Mouse (Mus musculus): ENCODE results near the gene Hmcn2.

Gene Hmcn2

DNA sequence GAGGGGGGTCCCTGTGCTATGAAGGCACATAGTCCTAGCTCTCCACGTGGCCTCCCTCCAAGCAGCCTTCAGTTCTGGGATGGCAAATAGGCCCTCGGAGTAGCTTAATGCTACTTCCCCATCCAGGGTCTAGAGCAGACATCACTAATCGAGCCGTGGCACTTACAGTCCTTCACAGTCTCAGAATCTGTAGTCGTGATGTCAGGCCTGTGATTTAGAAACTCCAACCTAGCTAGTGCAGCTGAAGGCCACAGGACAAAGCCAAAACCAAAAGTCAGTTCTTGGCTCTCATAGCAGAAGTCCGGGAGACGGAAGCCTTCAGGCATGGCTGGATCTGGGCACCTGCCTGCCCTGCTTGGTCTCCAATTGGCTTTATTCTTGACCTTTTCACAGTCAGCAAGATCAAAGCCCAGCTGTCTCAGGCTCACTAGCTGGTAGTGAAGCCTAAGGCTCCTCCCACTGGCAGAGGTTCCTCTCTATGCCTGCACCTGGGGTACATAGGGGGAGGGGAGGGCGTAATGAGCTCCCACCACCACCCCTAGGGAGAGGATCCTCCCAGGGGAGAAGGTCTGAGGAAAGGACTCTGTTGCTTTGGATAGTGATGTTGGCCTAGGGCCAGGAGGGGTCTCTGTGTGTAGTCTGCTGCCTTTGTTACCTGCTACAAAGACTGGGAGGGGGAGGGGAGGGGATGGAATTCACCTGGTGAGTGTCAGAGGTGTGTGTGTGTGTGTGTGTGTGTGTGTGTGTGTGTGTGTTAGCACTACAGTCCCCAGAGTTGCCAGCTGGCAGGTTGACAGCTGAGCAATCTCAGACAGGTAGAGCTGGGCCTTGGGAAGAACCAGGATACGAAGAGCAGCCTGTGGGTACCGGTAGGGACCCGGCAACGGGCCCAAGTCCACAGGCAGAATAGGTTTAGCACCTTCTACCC is 163.3 kb downstream of the Hmcn2 start:
- DNase-seq (ENCODE audit: low spot score in 2 of 2), result no peak

DNA sequence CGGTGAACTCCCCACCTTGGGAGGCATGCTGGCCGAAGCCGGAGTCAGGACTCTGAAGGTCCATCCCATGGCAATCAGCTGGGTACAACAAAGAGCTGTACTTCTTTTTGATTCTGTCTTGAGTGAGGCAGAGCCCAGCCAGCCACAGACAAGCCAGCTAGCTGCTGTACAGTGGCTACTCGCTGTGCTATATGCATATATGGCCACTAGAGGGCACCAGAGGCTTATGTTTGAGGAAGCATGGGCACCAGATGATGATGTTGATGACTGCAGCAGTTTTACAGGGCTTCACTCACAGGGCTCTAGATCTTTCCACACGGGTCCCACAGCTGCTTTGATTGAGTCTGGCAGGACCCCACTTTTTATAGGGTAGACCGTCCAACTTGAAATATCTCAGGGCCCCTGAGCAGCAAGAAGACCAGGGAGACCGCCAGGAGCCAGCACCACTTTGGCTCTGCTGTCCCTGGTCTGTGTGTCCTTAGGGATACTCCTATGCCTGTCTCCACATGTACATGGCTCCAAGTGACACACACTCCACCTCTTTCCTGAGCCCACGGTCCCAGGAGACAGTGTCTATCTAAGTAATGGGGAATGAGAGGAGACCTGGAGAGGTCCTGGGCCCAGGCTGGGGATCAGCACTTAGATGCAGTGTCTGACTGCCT is 168.8 kb downstream of the Hmcn2 start:
- DNase-seq (ENCODE audit: low spot score in 2 of 2), result peak; percentile 70 to 83

DNA sequence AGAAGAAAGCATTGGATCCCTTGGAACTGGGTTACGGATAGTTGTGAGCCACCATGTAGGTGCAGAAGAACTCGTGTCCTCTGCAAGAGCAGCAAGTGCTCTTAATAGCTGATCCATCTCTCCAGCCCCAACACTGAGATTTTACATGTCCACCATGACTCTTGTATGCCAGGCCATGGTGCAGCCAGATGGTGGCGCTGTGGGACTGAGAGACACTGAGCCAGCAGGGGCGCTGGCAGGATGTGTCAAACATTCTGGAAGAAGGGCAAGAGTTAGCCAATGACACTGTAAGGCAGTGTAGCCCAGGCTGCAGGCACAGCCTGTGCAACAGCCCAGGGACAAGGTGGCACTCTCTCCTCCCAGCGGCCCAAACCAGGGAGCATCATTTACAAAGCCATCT is 170.0 kb downstream of the Hmcn2 start:
- peak; percentile 55 to 78 for DNase-seq (ENCODE audit: low spot score in 2 of 2)

DNA sequence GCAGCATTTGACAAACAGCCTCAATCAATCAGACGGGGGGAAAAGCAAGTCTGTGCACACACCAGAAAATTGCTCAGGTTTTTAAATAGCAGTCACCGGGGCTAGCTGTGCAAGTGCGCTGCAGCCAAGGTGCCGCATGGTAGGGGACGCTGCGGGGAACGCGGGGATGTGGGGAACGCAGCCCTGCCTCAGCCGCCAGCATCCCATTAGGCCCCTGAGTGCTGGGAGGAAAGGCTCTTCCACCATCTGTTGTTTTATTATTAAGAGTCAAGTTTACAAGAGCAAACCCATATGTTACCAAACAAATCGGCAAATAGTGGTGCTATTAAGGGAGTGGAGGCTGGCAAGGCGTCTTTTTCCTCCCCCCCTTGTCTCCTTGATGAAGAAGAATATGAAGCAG is 175.0 kb downstream of the Hmcn2 start:
- no peak for DNase-seq (ENCODE audit: low spot score in 2 of 2)

DNA sequence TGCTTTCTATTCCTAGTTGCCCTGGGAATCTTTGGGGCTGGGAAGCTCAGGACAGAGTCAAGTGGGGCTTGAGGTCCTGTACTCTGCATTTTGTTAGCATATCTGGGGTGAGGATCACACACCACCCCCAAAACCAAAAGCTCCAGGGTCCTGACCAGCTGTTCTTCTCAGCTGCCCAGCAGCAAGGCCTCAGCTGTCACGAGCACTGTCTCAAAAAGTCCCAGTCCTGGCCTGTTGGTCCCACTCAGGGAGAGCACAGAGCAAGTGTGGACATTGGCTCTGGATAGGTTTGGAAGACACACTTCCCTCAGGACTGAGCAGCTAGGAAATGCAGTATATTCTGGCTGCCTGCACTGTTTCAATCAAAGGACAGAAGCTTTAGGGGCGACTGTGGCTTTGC is 176.3 kb downstream of the Hmcn2 start:
- DNase-seq (ENCODE audit: low spot score in 2 of 2), result no peak

DNA sequence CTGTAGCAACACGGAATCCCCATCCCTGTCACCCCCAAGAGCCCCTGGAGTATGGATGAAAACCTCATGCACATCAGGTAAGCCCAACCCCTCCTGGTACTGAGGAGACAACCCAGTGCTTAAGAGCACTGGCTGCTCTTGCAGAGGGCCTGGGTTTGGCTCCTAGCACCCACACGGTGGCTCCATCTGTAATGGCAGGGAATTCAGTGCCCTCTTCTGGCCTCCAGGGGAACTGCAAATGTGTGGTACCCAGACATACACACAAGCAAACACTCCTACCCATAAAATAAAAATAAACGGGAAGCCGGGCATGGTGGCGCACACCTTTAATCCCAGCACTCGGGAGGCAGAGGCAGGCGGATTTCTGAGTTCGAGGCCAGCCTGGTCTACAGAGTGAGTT is 178.1 kb downstream of the Hmcn2 start:
- no peak for DNase-seq (ENCODE audit: low spot score in 2 of 2)

DNA sequence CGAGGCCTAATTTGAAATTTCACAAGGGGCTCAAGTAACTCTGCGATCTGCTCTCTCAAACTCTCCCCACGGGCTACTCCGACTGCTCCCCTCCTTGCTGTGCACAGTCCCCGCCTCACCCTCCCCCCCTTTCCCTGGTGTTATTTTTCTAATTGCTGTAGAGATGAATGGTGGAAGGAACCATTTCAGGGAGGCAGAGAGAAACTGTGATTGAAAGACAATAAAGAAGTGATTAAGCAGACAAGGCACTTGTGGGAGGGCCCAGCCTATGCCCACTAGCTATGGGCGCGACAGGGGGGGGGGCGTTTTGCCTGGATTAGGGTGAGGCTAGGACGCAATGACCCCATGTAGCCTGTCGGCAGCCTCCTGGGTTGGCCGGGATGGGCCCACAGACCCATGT is 179.0 kb downstream of the Hmcn2 start:
- DNase-seq (ENCODE audit: low spot score in 2 of 2), result no peak

DNA sequence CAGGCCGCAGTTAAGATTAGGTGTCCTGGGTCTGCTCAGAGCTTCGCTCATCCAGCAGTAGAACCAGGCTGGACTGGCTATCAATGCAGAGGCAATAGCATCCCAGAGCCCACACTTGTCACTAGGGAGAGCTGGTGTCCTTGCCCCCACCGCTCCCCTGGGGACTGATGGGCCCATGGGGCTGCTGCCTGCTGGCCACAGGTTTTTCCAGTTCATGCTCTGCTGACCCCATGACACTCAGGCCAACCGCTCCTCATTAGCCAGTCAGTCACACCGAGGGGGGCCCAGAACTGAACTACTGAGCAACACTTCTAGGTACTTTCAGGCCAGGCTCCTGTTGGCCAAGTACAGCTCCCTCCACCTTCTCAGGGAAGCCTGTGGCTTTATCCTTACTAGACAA is 180.1 kb downstream of the Hmcn2 start:
- DNase-seq (ENCODE audit: low spot score in 2 of 2), result no peak

DNA sequence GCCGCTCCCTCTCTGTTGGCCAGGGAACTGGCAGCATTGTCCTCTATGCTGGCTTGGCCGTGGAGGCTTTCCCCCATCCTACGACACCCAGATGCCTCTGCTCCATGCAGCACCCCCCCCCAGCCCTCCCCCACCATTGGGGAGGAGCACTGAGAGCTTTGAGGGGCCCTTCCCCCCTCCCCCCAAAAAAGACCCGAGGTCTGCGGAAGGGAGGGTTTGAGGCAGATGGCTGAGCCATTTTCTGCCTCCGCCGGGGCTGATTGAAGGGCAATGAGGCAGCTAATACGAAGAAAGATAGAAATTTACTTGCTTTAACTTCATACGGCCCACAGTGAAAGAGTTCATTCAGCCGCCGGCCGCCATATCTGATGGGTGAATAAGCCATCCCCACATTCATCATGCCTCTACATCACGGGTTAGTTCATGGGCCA is 180.8 kb downstream of the Hmcn2 start:
- DNase-seq (ENCODE audit: low spot score in 2 of 2), result no peak

DNA sequence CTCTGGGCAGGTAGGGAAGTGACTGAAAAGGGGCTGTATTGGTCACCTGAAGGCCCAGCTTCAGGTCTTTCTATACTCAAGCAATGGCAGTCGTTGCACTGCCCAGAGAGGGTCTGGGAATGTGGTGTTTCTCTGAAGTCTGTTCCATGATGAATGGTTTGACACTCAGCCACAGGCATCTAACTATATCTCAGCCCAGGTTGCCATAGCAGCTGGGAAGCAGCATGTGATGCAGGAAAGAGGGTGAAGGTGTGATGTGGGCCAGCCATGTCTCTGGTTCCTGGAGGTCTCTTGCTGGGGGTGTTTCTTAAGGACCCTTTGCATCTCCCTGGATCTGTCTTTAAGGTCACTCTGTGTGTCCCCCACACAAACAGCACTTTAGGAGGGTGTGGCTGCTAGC is 181.9 kb downstream of the Hmcn2 start:
- DNase-seq (ENCODE audit: low spot score in 2 of 2), result no peak

DNA sequence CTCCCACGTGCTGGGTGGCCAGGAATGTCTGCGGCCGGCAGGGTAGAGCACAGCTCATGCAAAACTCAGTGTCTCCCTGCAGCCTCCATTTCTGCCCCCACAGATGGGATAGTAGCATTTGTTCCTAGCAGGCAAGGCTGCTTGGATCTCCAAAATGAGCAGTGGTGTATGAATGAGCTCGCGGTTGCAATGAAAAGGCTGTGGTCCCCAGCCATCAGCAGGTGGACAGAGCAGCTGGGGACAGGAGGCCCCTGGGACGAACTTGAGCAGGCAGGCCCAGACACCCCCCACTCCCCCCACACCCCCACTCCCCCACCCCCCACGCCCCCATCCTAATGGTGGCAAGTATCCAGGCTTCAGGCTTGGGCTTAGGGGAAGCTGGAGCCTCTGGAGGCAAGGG is 182.9 kb downstream of the Hmcn2 start:
- no peak for DNase-seq (ENCODE audit: low spot score in 2 of 2)

DNA sequence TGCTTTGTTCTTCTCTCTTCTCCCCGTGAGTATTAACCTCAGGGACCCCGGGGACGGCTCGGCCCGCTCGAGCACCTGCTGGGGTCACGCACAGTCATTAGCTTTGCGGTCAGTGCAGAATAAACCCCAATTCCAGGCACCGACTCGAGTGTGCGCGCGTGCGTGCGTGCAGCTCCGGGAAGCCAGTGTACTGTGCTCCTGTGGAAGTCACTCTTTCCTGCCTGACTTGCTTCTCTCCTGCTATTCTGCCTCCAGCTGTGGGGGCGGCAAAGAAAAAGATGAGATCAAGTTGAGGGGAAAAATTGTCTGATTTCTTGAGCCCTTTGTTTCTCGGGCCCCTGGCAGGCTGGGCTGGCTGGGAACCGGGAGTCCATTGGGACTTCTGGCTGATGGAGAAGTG is 183.4 kb downstream of the Hmcn2 start:
- DNase-seq (ENCODE audit: low spot score in 2 of 2), result no peak

DNA sequence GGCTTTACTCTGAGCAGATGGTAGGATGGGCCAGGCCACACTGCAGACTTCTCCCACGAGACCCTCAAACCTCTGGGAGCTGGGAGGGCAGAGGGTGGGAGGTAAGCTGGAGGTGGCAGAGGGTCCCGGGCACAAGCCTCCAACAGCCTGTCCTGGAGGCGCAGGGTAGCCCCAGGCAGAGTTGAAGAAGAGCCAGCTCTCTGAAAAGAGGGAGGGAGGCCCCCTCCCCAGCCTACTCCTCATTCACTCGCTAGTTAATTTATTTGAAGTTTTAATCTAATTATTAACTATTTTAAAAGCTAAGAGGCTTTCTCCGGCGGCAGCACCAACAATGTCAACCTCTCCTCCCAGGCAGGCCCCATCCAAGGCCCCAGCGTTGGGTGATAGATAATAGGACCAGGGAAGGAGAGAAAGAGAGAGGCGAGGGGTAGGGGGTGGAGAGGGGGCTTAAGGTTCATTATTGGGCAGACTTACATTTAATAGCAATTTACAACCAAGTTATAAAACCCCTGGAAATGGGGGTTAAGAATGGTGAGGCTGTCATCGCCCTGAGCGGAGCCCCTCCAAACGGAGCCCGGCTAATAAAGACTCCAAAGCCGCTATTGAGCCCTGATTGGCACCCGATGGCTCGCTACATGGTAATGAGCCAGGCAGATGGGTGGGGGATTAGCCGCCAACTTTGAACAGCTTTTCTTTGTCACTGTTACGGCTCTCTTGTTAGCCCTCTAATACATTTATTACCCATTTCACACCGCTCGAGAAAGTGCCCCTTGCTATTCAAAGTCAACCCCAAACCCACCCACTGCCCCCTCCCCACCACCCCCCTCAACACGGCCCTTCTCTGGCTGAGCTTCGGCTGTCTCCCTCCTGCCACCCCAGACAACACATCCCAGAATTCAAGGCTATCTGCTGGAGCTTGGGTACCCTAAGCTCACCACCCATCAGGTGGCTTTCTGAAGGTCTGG is 185.4 kb downstream of the Hmcn2 start:
- DNase-seq (ENCODE audit: low spot score in 2 of 2), result no peak

DNA sequence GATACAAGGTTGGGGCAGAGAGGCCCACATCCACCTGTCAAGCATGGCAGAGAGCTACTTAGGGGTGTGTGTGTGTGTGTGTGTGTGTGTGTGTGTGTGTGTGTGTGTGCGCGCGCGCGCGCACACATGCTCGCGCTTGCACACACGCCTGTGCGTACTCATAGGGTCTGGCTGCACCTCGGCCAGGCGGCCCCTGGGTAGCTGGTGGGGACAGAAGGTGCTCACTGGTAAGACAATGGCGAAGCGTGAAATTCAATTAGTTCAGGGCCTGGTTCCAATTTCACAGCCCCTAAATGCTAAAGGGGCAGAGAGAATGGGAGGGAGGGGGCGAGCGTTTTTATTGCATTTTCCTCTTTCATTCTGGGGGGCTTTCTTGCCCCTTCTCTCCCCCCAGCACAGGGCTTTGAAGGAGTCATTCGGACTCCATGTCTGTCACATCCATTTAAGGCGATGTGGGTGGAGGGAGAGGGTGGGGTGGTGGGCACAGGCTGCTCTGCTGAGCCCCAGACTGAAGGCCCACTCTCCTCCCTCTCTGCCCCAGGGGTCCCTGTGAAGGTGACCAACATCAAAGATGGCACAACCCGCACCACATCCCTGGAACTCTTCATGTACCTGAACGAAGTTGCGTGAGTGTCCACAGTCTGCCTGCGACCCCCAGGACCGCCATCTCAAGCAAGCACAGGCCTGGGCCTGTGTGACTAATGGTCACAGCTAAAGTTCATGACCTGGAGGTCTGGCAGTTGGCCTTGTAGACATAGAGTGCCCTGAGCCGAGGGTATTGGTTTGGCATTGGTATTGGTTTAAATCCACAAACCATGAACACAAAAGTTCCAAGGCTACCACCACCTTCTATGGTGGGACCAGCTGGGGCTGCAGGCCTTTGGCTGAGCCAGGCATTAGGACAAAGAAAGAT is 186.3 kb downstream of the Hmcn2 start:
- no peak for DNase-seq (ENCODE audit: low spot score in 2 of 2)

DNA sequence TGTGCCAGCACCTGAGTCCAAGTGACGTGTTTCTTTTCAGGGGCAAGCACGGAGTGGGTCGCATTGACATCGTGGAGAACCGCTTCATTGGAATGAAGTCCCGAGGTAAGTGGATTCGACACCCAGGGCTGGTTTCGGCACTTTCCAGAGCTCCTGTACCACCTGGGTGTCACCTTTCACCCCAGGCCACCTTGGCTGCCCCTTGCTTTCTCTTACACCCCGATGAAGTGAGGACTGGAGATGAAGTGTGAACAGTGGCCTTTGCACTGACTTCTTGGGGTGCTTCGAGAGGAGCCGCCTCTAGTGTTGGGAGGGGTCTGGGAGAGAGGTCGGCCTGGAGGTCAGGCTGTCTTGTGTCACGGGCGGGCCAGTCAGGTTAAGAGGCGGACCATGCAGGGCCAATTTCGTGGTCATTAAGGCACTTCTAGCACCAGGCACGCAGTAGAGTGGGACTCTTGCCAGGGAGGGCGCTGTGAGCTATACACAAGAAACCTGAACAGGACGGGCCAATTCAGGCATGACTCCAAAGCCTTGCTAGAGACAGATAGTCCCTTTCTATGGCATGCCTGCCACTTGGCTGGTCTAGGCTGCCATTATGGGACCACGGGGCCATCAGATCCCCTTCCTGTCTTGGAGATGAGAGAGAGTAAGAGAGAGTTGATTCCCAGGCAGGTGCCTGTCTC is 187.4 kb downstream of the Hmcn2 start:
- no peak for DNase-seq (ENCODE audit: low spot score in 2 of 2)

DNA sequence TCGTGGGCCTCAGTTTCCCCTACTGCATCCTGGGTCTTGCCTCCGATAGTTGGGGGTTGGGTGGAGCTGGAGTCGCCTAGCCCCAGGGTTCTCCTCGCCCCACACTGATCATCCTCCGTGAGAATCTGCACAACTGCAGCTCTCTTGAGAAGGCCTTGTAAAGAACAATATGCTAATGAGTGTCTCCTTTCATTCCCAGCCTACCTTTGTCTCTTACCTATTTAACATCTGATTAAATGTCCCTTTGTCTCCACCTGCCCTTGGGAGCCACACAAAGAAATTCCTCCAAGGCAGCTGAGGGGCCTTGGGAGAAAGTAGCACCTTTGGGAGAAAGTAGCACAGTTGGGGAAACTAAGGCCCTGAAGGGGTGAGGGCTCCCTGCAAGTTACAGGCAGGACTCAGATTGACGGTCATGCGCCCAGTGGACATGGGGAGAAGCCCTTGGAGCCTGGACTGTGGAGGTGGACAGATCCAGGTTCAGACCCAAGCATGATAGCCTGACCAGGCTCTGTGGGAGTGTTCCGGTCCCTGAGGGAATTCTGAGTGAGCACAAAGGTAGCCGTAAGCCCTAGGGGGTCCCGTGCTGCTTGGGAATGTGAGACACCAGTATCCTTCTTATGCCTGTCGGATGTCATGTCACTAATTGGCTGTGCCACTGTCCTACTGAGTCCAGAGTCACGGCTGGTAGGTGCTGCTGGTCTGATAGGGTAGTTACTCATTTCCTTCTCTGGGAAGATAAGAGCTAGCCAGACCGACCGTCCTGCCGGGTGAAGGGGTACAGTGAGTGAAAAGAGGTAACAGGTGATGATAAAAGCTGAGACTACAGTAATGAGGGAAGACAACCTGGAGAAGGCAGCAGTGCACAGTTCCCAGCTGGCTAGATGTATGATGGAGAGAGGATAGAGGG is 188.7 kb downstream of the Hmcn2 start:
- no peak for DNase-seq (ENCODE audit: low spot score in 2 of 2)

DNA sequence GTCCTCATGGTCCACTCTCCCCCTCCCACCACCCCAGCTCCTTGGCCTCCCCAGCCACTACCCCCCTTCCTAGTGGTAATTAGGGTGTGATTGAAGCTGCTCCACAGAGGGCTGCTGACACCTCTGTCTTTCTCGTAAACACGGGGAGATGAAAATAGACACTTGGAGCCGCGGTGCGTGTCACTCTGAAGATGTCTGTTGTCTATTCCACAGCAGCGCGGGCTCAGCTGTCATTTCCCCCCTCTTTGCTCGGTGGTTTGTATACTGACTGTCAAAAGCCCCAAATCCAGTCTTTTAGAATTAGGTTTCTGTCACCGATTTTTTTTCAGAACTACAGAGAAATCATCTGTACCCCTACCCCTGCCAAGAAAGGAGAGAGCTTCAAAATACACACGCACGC is 191.3 kb downstream of the Hmcn2 start:
- DNase-seq (ENCODE audit: low spot score in 2 of 2), result no peak

DNA sequence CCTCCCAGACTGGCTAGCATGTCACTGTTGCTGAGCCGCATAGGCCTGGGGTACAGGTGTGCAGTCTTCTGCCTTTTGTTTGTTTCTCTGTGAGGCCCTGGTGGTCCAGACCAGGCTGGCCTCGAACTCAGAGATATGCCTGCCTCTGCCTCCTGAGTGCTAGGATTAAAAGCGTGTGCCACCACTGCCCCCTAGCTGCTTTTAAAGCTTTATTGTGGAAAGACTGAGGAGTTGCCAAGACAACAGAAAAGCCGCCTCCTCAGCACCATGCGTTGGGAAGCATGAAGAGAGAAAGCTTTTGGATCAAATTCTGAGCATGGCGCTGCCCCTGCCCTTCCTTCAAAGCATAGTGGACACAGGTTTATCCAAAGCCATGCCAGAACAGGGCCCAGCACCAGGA is 194.6 kb downstream of the Hmcn2 start:
- no peak for DNase-seq (ENCODE audit: low spot score in 2 of 2)

Data from urinary bladder, postnatal 4 days (tissue).